Mouse (Mus musculus): ENCODE results near the gene C130050O18Rik. TPM values are rescaled to one million over a fixed set of nuclear protein-coding genes. Genes with fewer than 3 reads are reported as not detected.
A peak's percentile ranks its signal among the peaks of the same experiment; 100 is the strongest.

The C130050O18Rik gene
- 0.18 and 0.36 TPM in 2 replicates for polyA plus RNA-seq (2014; fragmentation: Nextera tagmentation; extraction: Ambion mirVana)

- Histone ChIP-seq H3K4me1 (ENCODE audit: control insufficient read depth, insufficient read depth, low read length) (0 out of 2 replicates have a peak, but pooled peaks cover 4% of the 10 kb centered on the region), H3K36me3 (ENCODE audit: control insufficient read depth, insufficient read depth, low read length) (no peaks in the 10 kb centered on the region), H3K4me2 (ENCODE audit: low read depth) (no peak within 1 kb of the TSS), H3K9me3 (ENCODE audit: control insufficient read depth, low read length) (no peaks in the 10 kb centered on the region), H3K27ac (ENCODE audit: low read depth, low read length) (0 out of 2 replicates have a peak within 1 kb of the TSS, but pooled peaks have one; percentile 34), H3K4me3 (ENCODE audit: low read depth, low read length) (no peak within 1 kb of the TSS), H3K9ac (ENCODE audit: low read length) (no peak within 1 kb of the TSS), H3K27me3 (ENCODE audit: control insufficient read depth, insufficient read depth, low read length) (no peaks in the 10 kb centered on the region)
- DNase-seq (ENCODE audit: low spot score) (no peak), ATAC-seq (ENCODE audit: insufficient read depth, low FRiP score, low TSS enrichment) (no peak)
- WGBS = 78% methylated on average over 6 of the region's 6 CpGs
Measured at GRCm38 (mm10) chr5:139404801-139405401, at the start of gene C130050O18Rik. Gene C130050O18Rik, plus strand, starts transcription at chr5:139405280.

GRCm38 (mm10) chr5:139358653-139359052, 46.4 kb upstream of the C130050O18Rik start:
- H3K4me2 ChIP-seq (ENCODE audit: low read depth) = no peak overlapping the region
- H3K4me3 ChIP-seq (ENCODE audit: low read depth, low read length) = no peak overlapping the region
- no peaks in the 10 kb centered on the region for H3K27me3 ChIP-seq (ENCODE audit: control insufficient read depth, insufficient read depth, low read length)
- DNase-seq (ENCODE audit: low spot score) = peak; percentile 45
- H3K27ac ChIP-seq (ENCODE audit: low read depth, low read length) = no peak overlapping the region
- ATAC-seq (ENCODE audit: insufficient read depth, low FRiP score, low TSS enrichment) = no peak
- no peaks in the 10 kb centered on the region for H3K9me3 ChIP-seq (ENCODE audit: control insufficient read depth, low read length)
- peaks cover 2% of the 10 kb centered on the region; the same call in 1 of the 2 replicates for H3K4me1 ChIP-seq (ENCODE audit: control insufficient read depth, insufficient read depth, low read length)
- no peak overlapping the region for H3K9ac ChIP-seq (ENCODE audit: low read length)
- WGBS = 79% methylated on average over 2 of the region's 2 CpGs
- H3K36me3 ChIP-seq (ENCODE audit: control insufficient read depth, insufficient read depth, low read length) = no peaks in the 10 kb centered on the region; the same call in 1 of the 2 replicates

GRCm38 (mm10) chr5:139359244-139359643, 45.8 kb upstream of the C130050O18Rik start:
- WGBS = 95% methylated on average over 5 of the region's 5 CpGs

DNA sequence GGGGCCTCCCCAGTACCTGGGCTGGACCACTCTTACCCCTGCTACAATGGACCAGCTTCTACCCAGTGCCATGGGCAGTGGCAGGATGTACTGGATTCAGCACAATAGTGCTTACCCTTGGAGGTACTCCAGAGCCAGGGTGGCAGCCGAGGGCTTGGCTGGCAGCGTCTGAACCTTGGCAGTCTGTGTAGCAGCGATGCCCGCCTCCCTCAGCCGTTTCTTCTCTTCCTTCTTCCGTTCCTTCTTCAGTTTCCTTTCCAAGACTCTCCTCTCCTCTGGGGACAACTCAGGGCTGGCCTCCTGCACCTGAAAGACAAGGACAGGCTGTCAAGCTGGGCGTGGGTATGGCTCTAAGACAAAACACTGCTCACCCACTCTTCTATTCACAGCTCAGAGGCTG, 41.2 kb upstream of the C130050O18Rik start:
- no peak overlapping the region for H3K9ac ChIP-seq (ENCODE audit: low read length)
- H3K27me3 ChIP-seq (ENCODE audit: control insufficient read depth, insufficient read depth, low read length) = no peaks in the 10 kb centered on the region
- no peak overlapping the region for H3K4me2 ChIP-seq (ENCODE audit: low read depth)
- no peaks in the 10 kb centered on the region for H3K9me3 ChIP-seq (ENCODE audit: control insufficient read depth, low read length)
- no peak overlapping the region for H3K4me3 ChIP-seq (ENCODE audit: low read depth, low read length)
- peaks cover 3% of the 10 kb centered on the region; the same call in 1 of the 2 replicates for H3K4me1 ChIP-seq (ENCODE audit: control insufficient read depth, insufficient read depth, low read length)
- 69% methylated on average over 7 of the region's 7 CpGs for WGBS
- H3K36me3 ChIP-seq (ENCODE audit: control insufficient read depth, insufficient read depth, low read length) = no peaks in the 10 kb centered on the region; the same call in 1 of the 2 replicates
- H3K27ac ChIP-seq (ENCODE audit: low read depth, low read length) = no peak overlapping the region
- ATAC-seq (ENCODE audit: insufficient read depth, low FRiP score, low TSS enrichment) (no peak), DNase-seq (ENCODE audit: low spot score) (no peak)

More at GRCm38 (mm10) chr5:139359244-139359643, 45.8 kb upstream of the C130050O18Rik start:
- H3K4me1 ChIP-seq (ENCODE audit: control insufficient read depth, insufficient read depth, low read length) = peaks cover 2% of the 10 kb centered on the region; the same call in 1 of the 2 replicates
- H3K27ac ChIP-seq (ENCODE audit: low read depth, low read length) = no peak overlapping the region
- no peak overlapping the region for H3K9ac ChIP-seq (ENCODE audit: low read length)
- H3K4me2 ChIP-seq (ENCODE audit: low read depth) = no peak overlapping the region
- no peak for DNase-seq (ENCODE audit: low spot score)
- no peaks in the 10 kb centered on the region for H3K9me3 ChIP-seq (ENCODE audit: control insufficient read depth, low read length)
- no peak overlapping the region for H3K4me3 ChIP-seq (ENCODE audit: low read depth, low read length)
- no peak for ATAC-seq (ENCODE audit: insufficient read depth, low FRiP score, low TSS enrichment)
- no peaks in the 10 kb centered on the region for H3K27me3 ChIP-seq (ENCODE audit: control insufficient read depth, insufficient read depth, low read length)
- no peaks in the 10 kb centered on the region; the same call in 1 of the 2 replicates for H3K36me3 ChIP-seq (ENCODE audit: control insufficient read depth, insufficient read depth, low read length)

- Histone ChIP-seq H3K27me3 (ENCODE audit: control insufficient read depth, insufficient read depth, low read length) (no peaks in the 10 kb centered on the region), H3K9me3 (ENCODE audit: control insufficient read depth, low read length) (no peaks in the 10 kb centered on the region), H3K36me3 (ENCODE audit: control insufficient read depth, insufficient read depth, low read length) (no peaks in the 10 kb centered on the region; the same call in 1 of the 2 replicates), H3K4me1 (ENCODE audit: control insufficient read depth, insufficient read depth, low read length) (peaks cover 3% of the 10 kb centered on the region; the same call in 1 of the 2 replicates), H3K4me2 (ENCODE audit: low read depth) (no peak overlapping the region), H3K4me3 (ENCODE audit: low read depth, low read length) (no peak overlapping the region), H3K27ac (ENCODE audit: low read depth, low read length) (0 out of 2 replicates have a peak overlapping the region, but pooled peaks have one; percentile 20), H3K9ac (ENCODE audit: low read length) (peak overlapping the region; percentile 24)
- WGBS = 45% methylated on average over 12 of the region's 12 CpGs
- no peak for ATAC-seq (ENCODE audit: insufficient read depth, low FRiP score, low TSS enrichment)
- DNase-seq (ENCODE audit: low spot score) = peak; percentile 84
Measured at GRCm38 (mm10) chr5:139364260-139364910, 40.7 kb upstream of the C130050O18Rik start.

DNA sequence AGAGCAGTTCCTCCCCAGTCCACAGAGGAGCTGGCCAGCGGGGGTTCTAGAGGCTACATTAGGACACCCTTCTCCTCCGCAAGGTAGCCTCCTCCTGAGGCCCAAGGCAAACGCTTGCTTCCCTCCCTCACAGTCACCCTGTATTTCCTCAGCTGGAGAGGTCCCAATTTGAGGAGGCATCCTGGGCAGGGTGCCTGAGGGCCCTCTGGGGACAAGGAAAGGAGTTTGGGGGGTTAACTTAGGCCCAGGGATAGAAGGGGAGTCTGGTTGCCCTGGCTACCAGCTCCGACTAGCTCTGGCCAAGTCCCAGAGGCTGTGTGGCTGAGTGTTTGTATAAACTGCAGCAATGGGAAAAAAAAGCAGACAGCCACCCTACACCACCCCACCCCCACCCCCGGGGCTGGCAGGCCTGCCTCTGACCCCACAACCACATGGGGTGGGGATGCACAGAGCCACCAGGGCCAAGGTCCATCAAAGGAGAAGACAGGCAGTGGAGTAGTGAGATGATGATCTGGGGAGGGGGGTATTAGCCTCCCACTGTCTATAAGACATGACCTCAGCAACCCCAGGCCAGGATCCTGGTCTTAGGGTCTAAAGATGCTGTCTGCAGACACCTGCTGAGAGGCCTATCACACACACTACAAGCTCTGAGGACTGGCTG, 40.0 kb upstream of the C130050O18Rik start:
- Histone ChIP-seq H3K4me3 (ENCODE audit: low read depth, low read length) (no peak overlapping the region), H3K9me3 (ENCODE audit: control insufficient read depth, low read length) (no peaks in the 10 kb centered on the region), H3K36me3 (ENCODE audit: control insufficient read depth, insufficient read depth, low read length) (no peaks in the 10 kb centered on the region; the same call in 1 of the 2 replicates), H3K4me1 (ENCODE audit: control insufficient read depth, insufficient read depth, low read length) (peaks cover 3% of the 10 kb centered on the region; the same call in 1 of the 2 replicates), H3K27me3 (ENCODE audit: control insufficient read depth, insufficient read depth, low read length) (no peaks in the 10 kb centered on the region), H3K4me2 (ENCODE audit: low read depth) (no peak overlapping the region), H3K9ac (ENCODE audit: low read length) (peak overlapping the region; percentile 24), H3K27ac (ENCODE audit: low read depth, low read length) (0 out of 2 replicates have a peak overlapping the region, but pooled peaks have one; percentile 20)
- 38% methylated on average over 5 of the region's 5 CpGs for WGBS
- DNase-seq (ENCODE audit: low spot score) (no peak), ATAC-seq (ENCODE audit: insufficient read depth, low FRiP score, low TSS enrichment) (no peak)

- Histone ChIP-seq H3K4me1 (ENCODE audit: control insufficient read depth, insufficient read depth, low read length) (peaks cover 3% of the 10 kb centered on the region; the same call in 1 of the 2 replicates), H3K27ac (ENCODE audit: low read depth, low read length) (no peak overlapping the region), H3K9me3 (ENCODE audit: control insufficient read depth, low read length) (no peaks in the 10 kb centered on the region), H3K4me2 (ENCODE audit: low read depth) (no peak overlapping the region), H3K4me3 (ENCODE audit: low read depth, low read length) (no peak overlapping the region), H3K9ac (ENCODE audit: low read length) (no peak overlapping the region), H3K36me3 (ENCODE audit: control insufficient read depth, insufficient read depth, low read length) (no peaks in the 10 kb centered on the region; the same call in 1 of the 2 replicates), H3K27me3 (ENCODE audit: control insufficient read depth, insufficient read depth, low read length) (no peaks in the 10 kb centered on the region)
- WGBS = 69% methylated on average over 1 of the region's 1 CpGs
- ATAC-seq (ENCODE audit: insufficient read depth, low FRiP score, low TSS enrichment) = no peak
- DNase-seq (ENCODE audit: low spot score) = no peak
Measured at GRCm38 (mm10) chr5:139365827-139366226, 39.3 kb upstream of the C130050O18Rik start.

- WGBS = 85% methylated on average over 11 of the region's 11 CpGs
- no peak overlapping the region for H3K9ac ChIP-seq (ENCODE audit: low read length)
- H3K27ac ChIP-seq (ENCODE audit: low read depth, low read length) = no peak overlapping the region
- no peaks in the 10 kb centered on the region for H3K27me3 ChIP-seq (ENCODE audit: control insufficient read depth, insufficient read depth, low read length)
- H3K4me2 ChIP-seq (ENCODE audit: low read depth) = no peak overlapping the region
- H3K9me3 ChIP-seq (ENCODE audit: control insufficient read depth, low read length) = no peaks in the 10 kb centered on the region
- H3K36me3 ChIP-seq (ENCODE audit: control insufficient read depth, insufficient read depth, low read length) = no peaks in the 10 kb centered on the region; the same call in 1 of the 2 replicates
- H3K4me3 ChIP-seq (ENCODE audit: low read depth, low read length) = no peak overlapping the region
- ATAC-seq (ENCODE audit: insufficient read depth, low FRiP score, low TSS enrichment) (no peak), DNase-seq (ENCODE audit: low spot score) (no peak)
- H3K4me1 ChIP-seq (ENCODE audit: control insufficient read depth, insufficient read depth, low read length) = peaks cover 4% of the 10 kb centered on the region; the same call in 1 of the 2 replicates
Measured at GRCm38 (mm10) chr5:139366484-139366883, 38.6 kb upstream of the C130050O18Rik start.
